Mouse (Mus musculus): ENCODE measurements around the gene Sbk3.

Gene Sbk3

DNA sequence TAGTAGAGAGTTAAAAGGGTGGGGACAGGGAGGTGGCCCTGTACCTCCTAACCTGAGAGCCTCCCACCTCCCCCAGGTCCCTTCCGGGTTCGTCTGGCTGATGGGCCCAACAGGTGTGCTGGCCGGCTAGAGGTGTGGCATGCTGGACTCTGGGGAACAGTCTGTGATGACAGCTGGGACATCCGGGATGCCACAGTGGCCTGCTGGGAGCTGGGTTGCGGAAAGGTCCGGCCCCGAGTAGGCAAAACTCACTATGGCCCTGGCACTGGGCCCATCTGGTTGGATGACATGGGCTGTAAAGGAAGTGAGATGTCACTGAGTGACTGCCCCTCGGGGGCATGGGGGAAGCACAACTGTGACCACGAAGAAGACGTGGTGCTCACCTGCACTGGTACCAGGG is 34.1 kb downstream of the Sbk3 start:
- DNase-seq (ENCODE audit: inconsistent age in 2 of 2, low spot score in 1 of 2): peak in 1 of 2 experiments; percentile 13

DNA sequence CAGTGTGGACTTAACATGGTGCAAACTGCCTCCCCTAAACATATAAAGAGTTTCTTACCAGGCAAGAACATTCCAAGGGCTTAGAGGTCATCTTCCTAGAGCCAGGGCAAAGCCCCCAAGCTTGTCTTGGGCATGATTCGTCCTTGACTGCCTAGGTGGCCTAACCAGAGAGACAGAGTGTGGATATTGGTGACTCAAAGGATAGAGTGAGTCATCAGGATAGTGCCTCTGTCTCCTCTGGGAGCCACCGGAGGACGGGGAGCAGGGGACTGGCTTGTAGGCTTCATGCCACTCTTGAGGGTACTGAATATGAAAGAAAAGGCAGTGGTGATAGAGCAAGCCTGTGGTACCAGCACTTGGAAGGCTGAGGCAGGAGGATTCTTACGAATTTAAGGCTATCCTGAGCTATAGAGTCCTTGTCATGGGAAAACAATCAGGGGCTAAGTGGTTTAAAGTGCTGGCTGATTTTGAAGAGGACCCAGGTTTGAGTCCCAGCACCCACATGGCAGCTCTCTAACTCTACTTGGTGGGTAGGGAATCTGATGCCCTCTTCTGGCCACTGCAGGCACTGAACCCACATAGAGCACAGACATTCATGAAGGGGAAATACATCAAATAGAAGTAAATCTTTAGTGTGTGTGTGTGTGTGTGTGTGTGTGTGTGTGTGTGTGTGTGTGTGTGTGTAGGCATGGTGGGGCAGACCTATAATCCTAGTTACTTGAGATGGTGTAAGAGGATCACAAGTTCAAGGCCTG is 36.6 kb downstream of the Sbk3 start:
- peak; percentile 47 to 71 for DNase-seq (ENCODE audit: inconsistent age in 2 of 2, low spot score in 1 of 2)

GRCm38 (mm10) chr7:4933103-4933502 is 37.9 kb downstream of the Sbk3 start:
- DNase-seq (ENCODE audit: inconsistent age in 2 of 2, low spot score in 1 of 2): no peak

DNA sequence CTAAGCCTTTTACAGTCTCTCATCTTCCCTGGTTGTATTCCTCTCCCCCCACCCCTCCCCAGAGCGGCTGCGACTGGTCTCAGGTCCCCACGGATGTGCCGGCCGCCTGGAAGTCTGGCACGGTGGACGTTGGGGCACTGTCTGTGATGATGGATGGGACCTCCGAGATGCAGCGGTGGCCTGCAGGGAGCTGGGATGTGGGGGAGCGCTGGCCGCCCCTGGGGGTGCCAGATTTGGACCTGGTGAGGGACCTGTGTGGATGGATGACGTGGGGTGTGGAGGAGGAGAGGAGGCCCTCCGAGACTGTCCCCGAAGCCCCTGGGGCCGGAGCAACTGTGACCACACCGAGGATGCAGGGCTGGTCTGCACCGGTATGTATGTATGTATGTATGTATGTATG is 42.6 kb downstream of the Sbk3 start:
- DNase-seq (ENCODE audit: inconsistent age in 2 of 2, low spot score in 1 of 2): no peak

DNA sequence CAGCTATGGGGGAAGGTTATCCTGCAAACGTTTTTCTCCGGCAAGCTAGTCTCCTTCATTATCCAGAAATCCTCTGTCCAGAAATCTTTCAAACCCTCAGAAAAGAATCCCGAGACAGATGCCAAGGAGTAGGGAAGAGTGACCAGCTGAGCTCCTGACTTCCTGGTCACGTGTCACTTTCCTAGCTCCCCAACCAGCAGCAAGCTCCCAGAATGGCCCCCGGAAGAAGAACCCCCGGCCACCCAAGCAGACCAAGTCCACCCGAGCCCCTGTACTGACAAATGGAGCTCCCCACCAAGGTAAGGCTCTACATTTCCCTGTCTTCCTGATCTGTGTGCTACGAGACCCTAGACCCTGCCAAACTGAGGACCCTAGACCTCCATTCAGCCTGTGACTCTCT is 43.3 kb downstream of the Sbk3 start:
- DNase-seq (ENCODE audit: inconsistent age in 2 of 2, low spot score in 1 of 2): no peak

DNA sequence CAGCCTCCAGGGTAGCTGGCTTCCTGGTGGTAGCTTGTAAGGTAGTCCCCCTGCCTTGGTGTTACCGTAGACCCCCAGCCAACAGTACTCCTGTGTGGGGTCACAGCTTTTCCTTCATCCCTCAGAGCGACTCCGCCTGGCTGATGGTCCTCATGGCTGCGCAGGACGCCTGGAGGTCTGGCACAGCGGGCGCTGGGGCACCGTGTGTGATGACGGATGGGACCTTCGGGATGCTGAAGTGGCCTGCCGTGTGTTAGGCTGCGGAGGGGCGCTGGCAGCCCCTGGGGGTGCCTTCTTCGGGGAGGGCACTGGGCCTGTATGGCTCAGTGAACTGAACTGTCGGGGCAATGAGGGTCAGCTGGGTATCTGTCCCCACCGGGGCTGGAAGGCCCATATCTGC is 44.1 kb downstream of the Sbk3 start:
- no peak for DNase-seq (ENCODE audit: inconsistent age in 2 of 2, low spot score in 1 of 2)

- no peak for DNase-seq (ENCODE audit: inconsistent age in 2 of 2, low spot score in 1 of 2)
These were observed 45.3 kb downstream of the Sbk3 start, which contains the start of gene Ssc5d for GRCm38 (mm10) chr7:4925441-4926381. Gene Ssc5d, plus strand, starts transcription at chr7:4925785.

GRCm38 (mm10) chr7:4924891-4925301 is 46.1 kb downstream of the Sbk3 start:
- DNase-seq (ENCODE audit: inconsistent age in 2 of 2, low spot score in 1 of 2): peak; percentile 63 to 73

- DNase-seq (ENCODE audit: inconsistent age in 2 of 2, low spot score in 1 of 2): peak in 1 of 2 experiments; percentile 53
These were observed 46.5 kb downstream of the Sbk3 start for GRCm38 (mm10) chr7:4924483-4924882.

GRCm38 (mm10) chr7:4923586-4924364 is 47.2 kb downstream of the Sbk3 start:
- DNase-seq (ENCODE audit: inconsistent age in 2 of 2, low spot score in 1 of 2): peak; percentile 72 to 83

- DNase-seq (ENCODE audit: inconsistent age in 2 of 2, low spot score in 1 of 2): peak in 1 of 2 experiments; percentile 77
These were observed 47.9 kb downstream of the Sbk3 start for GRCm38 (mm10) chr7:4922931-4923565.

- peak; percentile 78 to 88 for DNase-seq (ENCODE audit: inconsistent age in 2 of 2, low spot score in 1 of 2)
These were observed 48.5 kb downstream of the Sbk3 start for GRCm38 (mm10) chr7:4922508-4922907.

- no peak for DNase-seq (ENCODE audit: inconsistent age in 2 of 2, low spot score in 1 of 2)
These were observed 49.0 kb downstream of the Sbk3 start, which contains the start of gene Nat14 for GRCm38 (mm10) chr7:4921824-4922482. Gene Nat14, plus strand, starts transcription at chr7:4922028.

DNA sequence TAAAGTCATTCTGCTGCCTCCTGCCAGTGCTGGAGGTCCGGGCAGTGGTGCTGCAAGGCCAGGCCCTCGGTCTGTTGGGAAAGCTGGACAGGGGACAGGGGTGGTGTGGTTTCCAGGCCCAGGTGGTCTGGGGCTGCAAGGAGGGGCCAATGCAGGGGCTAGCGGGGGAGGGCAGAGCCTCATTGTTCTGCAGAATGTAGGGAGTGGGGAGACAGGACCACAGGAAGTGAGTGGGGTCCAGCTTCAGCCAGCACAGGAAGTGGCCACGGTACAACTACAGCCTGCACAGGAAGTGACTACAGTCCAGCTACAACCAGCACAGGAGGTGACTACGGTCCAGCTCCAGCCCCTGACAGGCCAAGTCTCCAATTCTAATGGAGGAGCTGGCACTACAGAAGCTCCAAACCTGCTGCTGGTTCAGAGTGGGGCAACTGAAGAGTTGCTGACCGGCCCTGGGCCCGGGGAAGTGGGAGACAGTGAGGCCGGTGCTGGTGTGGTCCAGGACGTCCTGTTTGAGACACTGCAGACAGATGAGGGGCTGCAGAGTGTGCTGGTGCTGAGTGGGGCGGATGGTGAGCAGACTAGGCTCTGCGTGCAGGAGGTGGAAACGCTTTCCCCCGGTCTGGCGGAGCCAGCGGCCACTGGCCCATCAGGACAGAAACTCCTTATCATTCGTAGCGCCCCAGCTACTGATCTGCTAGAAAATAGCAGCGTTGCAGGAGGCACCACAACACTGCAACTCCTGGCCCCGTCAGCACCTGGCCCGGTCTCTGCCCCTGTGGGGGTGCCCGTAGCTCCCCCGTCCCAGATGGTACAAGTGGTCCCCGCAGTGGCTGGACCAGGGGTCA is 49.8 kb downstream of the Sbk3 start:
- DNase-seq (ENCODE audit: inconsistent age in 2 of 2, low spot score in 1 of 2): peak in 1 of 2 experiments; percentile 44

DNA sequence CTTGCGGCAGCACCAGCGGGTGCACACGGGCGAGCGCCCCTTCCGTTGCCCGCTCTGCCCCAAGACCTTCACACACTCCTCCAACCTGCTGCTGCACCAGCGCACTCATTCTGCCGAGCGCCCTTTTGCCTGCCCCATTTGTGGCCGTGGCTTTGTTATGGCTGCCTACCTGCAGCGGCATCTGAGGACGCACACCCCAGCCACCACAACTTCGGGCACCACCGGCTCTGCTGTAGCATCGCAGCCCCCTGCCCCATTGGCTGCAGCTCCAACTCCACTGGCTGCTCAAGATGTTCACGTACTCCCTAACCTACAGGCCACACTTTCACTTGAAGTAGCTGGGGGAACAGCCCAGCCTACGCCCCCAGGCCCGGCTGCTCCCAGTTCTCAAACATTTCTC is 50.5 kb downstream of the Sbk3 start:
- DNase-seq (ENCODE audit: inconsistent age in 2 of 2, low spot score in 1 of 2): no peak

GRCm38 (mm10) chr7:4919971-4920370 is 51.0 kb downstream of the Sbk3 start:
- no peak for DNase-seq (ENCODE audit: inconsistent age in 2 of 2, low spot score in 1 of 2)

DNA sequence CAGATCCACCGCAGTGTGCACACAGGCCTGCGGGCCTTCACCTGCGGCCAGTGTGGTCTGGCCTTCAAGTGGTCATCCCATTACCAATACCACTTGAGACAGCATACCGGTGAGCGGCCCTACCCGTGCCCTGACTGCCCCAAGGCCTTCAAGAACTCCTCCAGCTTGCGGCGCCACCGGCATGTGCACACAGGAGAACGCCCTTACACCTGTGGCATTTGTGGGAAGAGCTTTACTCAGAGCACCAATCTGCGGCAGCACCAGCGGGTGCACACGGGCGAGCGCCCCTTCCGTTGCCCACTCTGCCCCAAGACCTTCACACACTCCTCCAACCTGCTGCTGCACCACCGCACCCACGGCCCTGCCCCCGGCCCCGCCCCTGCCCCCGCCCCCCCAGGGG is 51.9 kb downstream of the Sbk3 start:
- no peak for DNase-seq (ENCODE audit: inconsistent age in 2 of 2, low spot score in 1 of 2)

DNA sequence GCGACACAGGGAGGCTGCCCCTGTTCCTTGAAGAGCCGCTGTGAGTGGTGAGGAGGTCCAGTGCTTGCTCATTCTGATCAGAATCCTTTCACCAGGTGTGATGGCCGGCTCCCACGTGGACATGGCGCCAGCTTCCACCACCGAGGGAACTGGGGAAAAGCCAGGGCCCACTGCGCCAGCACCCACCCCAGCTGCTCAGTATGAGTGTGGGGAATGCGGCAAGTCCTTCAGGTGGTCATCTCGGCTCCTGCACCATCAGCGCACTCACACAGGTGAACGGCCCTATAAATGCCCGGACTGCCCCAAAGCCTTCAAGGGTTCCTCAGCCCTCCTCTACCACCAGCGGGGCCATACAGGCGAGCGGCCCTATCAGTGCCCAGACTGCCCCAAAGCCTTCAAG is 52.3 kb downstream of the Sbk3 start:
- no peak for DNase-seq (ENCODE audit: inconsistent age in 2 of 2, low spot score in 1 of 2)

- no peak for DNase-seq (ENCODE audit: inconsistent age in 2 of 2, low spot score in 1 of 2)
These were observed 53.5 kb downstream of the Sbk3 start for GRCm38 (mm10) chr7:4917494-4917893.
